Mouse (Mus musculus) ES-E14 (cell line): ENCODE results near the gene Sesn3. TPM values are rescaled to one million over a fixed set of nuclear protein-coding genes. Genes with fewer than 3 reads are reported as not detected.

Experiments used
- DNase-seq: peaks from one replicate; pipeline ENCODE4 v3.0.0-alpha.2; 2013; ENCODE audit warnings: low read depth, low spot score
- H3K27ac ChIP-seq: 2 replicates; pipeline ENCODE4 v1.5.1; 2012; ENCODE audit warnings: low read depth, mild to moderate bottlenecking, low read length, moderate library complexity, mixed read lengths; ENCODE audit not compliant: poor library complexity, insufficient read depth, severe bottlenecking
- H3K36me3 ChIP-seq: 2 replicates; pipeline ENCODE4 v1.6.1; 2012; ENCODE audit warnings: mild to moderate bottlenecking, low read length, moderate library complexity, mixed read lengths; ENCODE audit not compliant: control insufficient read depth, poor library complexity, insufficient read depth, severe bottlenecking
- H3K4me1 ChIP-seq, 2 experiments: fragments of 150-350 bp in 1 of 2; sonication (generic) in 1 of 2; 2 replicates each; pipeline ENCODE4 v1.6.1; 2012; ENCODE audit warnings: low read length in 2 of 2, mild to moderate bottlenecking in 1 of 2, mixed read lengths in 1 of 2; ENCODE audit not compliant: control insufficient read depth in 2 of 2, insufficient read depth in 2 of 2, poor library complexity in 1 of 2
- H3K4me3 ChIP-seq, 2 experiments: fragments of 150-350 bp in 1 of 2; sonication (generic) in 1 of 2; 2 replicates each; pipeline ENCODE4 v1.5.1; 2012; ENCODE audit warnings: low read length in 2 of 2, low read depth in 1 of 2, mild to moderate bottlenecking in 1 of 2, mixed read lengths in 1 of 2; ENCODE audit not compliant: insufficient read depth in 1 of 2, poor library complexity in 1 of 2, severe bottlenecking in 1 of 2
- H3K9ac ChIP-seq: 2 replicates; pipeline ENCODE4 v1.6.1; 2012; ENCODE audit warnings: low read depth, mild to moderate bottlenecking, low read length, mixed read lengths; ENCODE audit not compliant: poor library complexity, insufficient read depth, severe bottlenecking
- H3K9me3 ChIP-seq: fragments of 150-350 bp; sonication (generic); 2 replicates; pipeline ENCODE4 v1.6.1; 2012; ENCODE audit warnings: low read depth, mild to moderate bottlenecking, low read length; ENCODE audit not compliant: control insufficient read depth, insufficient read depth
- CHD2 ChIP-seq: IDR thresholded peaks from 2 replicates; pipeline ENCODE4 v1.6.1; 2014; ENCODE audit warnings: mild to moderate bottlenecking, low read depth, low read length, inconsistent platforms
- HCFC1 ChIP-seq: IDR thresholded peaks from 2 replicates; pipeline ENCODE4 v1.6.1; 2012; ENCODE audit warnings: low read length, inconsistent platforms, borderline replicate concordance; ENCODE audit not compliant: insufficient read depth
- MAFK ChIP-seq: IDR thresholded peaks from 2 replicates; pipeline ENCODE4 v1.6.1; 2014; ENCODE audit warnings: mild to moderate bottlenecking, low read depth, low read length, inconsistent platforms; ENCODE audit not compliant: insufficient read depth
- ZC3H11A ChIP-seq: IDR thresholded peaks from 2 replicates; pipeline ENCODE4 v1.6.1; 2012; ENCODE audit warnings: low read depth, mild to moderate bottlenecking, inconsistent platforms, low read length, borderline replicate concordance
- ZNF384 ChIP-seq: IDR thresholded peaks from 2 replicates; pipeline ENCODE4 v1.6.1; 2012; ENCODE audit warnings: low read depth, low read length, inconsistent platforms
- in situ Hi-C, 2 experiments: fragments of 600-800 bp; cut with MboI; formaldehyde crosslinking; loops; one replicate each; pipeline ENCODE4 v1.15.1; 2025; ENCODE audit warnings: low sequenced_read_pairs in 2 of 2, inconsistent platforms in 1 of 2; ENCODE audit not compliant: unreplicated experiment in 2 of 2
- total RNA-seq: library from RNA; depleted of rRNA; stranded (reverse); fragments of 300-350 nt; gene quantifications from 2 replicates; pipeline ENCODE4 v1.2.3, GENCODE M21; 2012

Sesn3 gene
- total RNA-seq, 1 experiment, result 7.1 TPM

DNA sequence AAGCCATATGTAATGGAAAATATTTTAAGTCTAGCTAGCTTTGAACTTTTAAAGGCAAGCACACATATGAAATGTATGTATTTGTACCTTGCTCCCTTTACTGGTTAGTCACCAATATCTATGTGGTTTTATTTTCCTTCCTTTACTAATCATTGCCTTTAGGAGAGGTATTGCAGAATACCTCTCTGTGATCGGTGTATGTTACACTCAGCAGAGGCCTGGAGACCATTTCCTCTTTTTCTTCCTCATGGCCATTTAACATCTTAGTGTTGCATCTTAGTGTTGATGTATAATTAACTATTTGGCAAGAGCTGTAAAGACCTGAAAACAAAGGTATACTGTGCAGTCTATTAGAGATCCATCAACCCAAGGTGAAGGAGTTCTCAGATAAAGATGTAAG is 12.4 kb downstream of the Sesn3 start:
- no peak for DNase-seq
- no peaks in the 10 kb centered on the region for H3K36me3 ChIP-seq
- H3K4me3 ChIP-seq, result no peak overlapping the region
- in situ Hi-C loops, result no loop called here
- no peaks in the 10 kb centered on the region; a peak in 1 of 4 replicates for H3K4me1 ChIP-seq
- no peak overlapping the region for H3K27ac ChIP-seq
- TF ChIP-seq HCFC1 (no peak), MAFK (no peak), ZC3H11A (no peak), ZNF384 (no peak), CHD2 (no peak)
- H3K9me3 ChIP-seq, result no peaks in the 10 kb centered on the region
- no peak overlapping the region for H3K9ac ChIP-seq

DNA sequence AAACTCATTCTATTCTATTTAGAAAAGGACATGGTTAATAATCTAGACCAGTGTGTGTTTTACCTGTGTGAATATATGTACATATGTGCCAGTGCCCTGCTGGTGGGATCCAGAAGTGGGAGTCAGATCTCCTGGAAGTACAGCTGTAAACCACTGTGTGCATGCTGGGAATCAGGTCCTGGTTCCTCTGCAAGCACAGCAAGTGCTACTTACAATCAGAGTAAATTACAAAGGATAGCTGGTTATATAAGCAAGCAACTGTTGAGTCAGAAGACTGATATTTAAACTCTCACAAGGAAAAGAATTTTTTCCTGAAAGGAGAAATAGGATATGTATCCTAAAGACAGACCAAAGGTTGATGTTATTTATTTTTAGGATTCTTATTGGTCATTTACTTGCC is 13.6 kb downstream of the Sesn3 start:
- Histone ChIP-seq H3K36me3 (no peaks in the 10 kb centered on the region), H3K9me3 (no peaks in the 10 kb centered on the region), H3K9ac (no peak overlapping the region), H3K27ac (no peak overlapping the region), H3K4me1 (no peaks in the 10 kb centered on the region; a peak in 1 of 4 replicates), H3K4me3 (no peak overlapping the region)
- DNase-seq, result no peak
- TF ChIP-seq ZNF384, result no peak
- no peak for TF ChIP-seq CHD2
- TF ChIP-seq HCFC1, result no peak
- no peak for TF ChIP-seq MAFK
- TF ChIP-seq ZC3H11A, result no peak
- in situ Hi-C loops, result no loop called here

DNA sequence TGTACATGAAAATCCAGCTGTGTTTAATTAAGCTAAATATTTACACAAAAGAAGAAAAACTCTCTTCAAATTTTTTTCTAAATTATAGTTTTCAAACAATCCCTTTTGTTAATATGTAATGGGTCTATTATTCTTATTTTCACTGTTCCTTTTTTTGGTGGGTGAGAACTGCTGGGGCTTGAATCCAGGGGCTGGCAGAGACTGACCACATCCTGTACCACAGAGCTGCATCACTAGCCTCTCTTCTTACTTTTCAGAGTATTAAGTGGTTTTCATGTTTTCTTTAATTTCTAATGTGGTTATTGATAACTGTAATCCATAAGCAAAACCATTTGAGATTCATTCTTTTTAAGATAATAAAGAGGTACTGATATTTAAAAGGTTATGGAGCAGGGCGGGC is 19.0 kb downstream of the Sesn3 start:
- TF ChIP-seq ZC3H11A (no peak), CHD2 (no peak), ZNF384 (no peak), MAFK (no peak), HCFC1 (no peak)

DNA sequence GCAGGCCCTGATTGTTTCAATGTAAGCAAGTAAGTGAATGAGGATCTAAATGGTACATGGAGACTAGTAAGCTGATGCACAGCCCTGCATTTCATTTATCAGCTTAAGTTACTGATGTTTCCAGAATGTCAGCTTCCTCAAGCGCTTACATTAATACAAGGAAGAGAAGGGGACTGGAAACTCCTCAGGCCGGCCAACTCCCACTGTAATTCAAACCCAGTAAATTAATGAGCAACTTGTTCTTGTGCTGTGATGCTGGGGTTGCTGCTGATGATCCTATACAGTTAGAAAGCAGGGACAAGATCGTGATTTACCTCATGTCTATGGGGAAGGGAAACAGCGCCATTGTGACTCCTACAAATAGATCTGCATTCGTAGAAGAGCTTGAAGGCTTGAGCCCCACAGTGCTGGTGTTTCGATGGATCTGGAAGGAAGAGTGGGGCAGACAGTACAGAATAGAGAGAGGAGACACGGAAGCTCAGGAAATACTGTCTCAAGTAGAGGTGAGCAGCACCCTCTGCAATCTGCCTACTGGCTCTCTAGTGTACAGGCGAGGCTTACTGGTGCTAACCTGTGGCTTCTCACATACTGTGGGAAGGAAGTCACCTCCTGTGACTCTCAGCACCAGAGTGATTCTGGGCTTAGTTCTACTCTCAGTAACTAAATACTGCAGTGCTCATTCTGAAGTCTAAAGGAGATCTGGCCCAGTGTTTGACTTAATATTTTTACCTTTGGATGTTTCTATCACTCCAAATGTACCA is 21.0 kb downstream of the Sesn3 start:
- TF ChIP-seq ZNF384 (no peak), MAFK (no peak), HCFC1 (no peak), ZC3H11A (no peak), CHD2 (no peak)
- Histone ChIP-seq H3K4me1 (no peaks in the 10 kb centered on the region), H3K36me3 (no peaks in the 10 kb centered on the region), H3K9me3 (no peaks in the 10 kb centered on the region), H3K4me3 (no peak overlapping the region), H3K27ac (no peak overlapping the region), H3K9ac (no peak overlapping the region)
- in situ Hi-C loops, result no loop called here
- no peak for DNase-seq

More for the DNA sequence above, 19.0 kb downstream of the Sesn3 start:
- Histone ChIP-seq H3K9ac (no peak overlapping the region), H3K4me1 (no peaks in the 10 kb centered on the region), H3K27ac (no peak overlapping the region), H3K9me3 (no peaks in the 10 kb centered on the region), H3K4me3 (no peak overlapping the region), H3K36me3 (no peaks in the 10 kb centered on the region)
- in situ Hi-C loops, result no loop called here
- no peak for DNase-seq

DNA sequence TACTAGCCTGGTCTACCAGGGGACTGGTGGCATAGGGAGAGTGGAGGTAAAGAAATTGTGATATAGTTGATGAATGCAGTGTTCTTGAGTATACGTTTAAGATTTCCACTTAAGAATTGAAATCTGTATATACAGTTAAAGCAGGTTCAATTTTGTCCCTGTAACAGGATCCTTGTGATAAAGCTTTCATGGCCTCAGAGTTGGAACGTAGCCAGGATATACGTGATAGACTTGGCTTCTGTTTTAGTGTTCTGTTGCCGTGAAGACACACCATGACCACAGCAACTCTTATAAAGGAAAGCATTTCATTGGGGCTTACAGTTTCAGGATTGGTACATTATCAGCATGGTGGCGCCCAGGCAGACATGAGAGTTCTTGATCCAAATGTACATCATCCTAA is 22.3 kb downstream of the Sesn3 start:
- Histone ChIP-seq H3K9ac (no peak overlapping the region), H3K27ac (no peak overlapping the region), H3K9me3 (no peaks in the 10 kb centered on the region), H3K36me3 (no peaks in the 10 kb centered on the region), H3K4me3 (no peak overlapping the region), H3K4me1 (no peaks in the 10 kb centered on the region)
- in situ Hi-C loops, result no loop called here
- no peak for TF ChIP-seq MAFK
- TF ChIP-seq ZNF384, result no peak
- TF ChIP-seq HCFC1, result no peak
- no peak for TF ChIP-seq CHD2
- DNase-seq, result no peak
